Mouse (Mus musculus): Measurements from ENCODE around the gene Heg1.

Gene Heg1

GRCm38 (mm10) chr16:33708585-33709397, 24.6 kb downstream of the Heg1 start:
- DNase-seq: no peak

GRCm38 (mm10) chr16:33714271-33714670, 30.1 kb downstream of the Heg1 start:
- DNase-seq: peak; percentile 81

GRCm38 (mm10) chr16:33723241-33723640, 39.1 kb downstream of the Heg1 start:
- no peak for DNase-seq

- no peak for DNase-seq
These were observed 39.8 kb downstream of the Heg1 start for GRCm38 (mm10) chr16:33723983-33724382.

- no peak for DNase-seq
These were observed 42.1 kb downstream of the Heg1 start for GRCm38 (mm10) chr16:33726261-33726660.

GRCm38 (mm10) chr16:33726892-33727291, 42.7 kb downstream of the Heg1 start:
- no peak for DNase-seq

- no peak for DNase-seq
These were observed 44.3 kb downstream of the Heg1 start for GRCm38 (mm10) chr16:33728427-33728826.

GRCm38 (mm10) chr16:33731291-33731690, 47.1 kb downstream of the Heg1 start:
- no peak for DNase-seq

- no peak for DNase-seq
These were observed 48.1 kb downstream of the Heg1 start for GRCm38 (mm10) chr16:33732237-33732749.

- DNase-seq: peak; percentile 66
These were observed 48.8 kb downstream of the Heg1 start for GRCm38 (mm10) chr16:33732846-33733580.

- DNase-seq: no peak
These were observed 49.7 kb downstream of the Heg1 start for GRCm38 (mm10) chr16:33733864-33734263.

GRCm38 (mm10) chr16:33734545-33734944, 50.4 kb downstream of the Heg1 start:
- peak; percentile 91 for DNase-seq

GRCm38 (mm10) chr16:33735238-33735637, 51.1 kb downstream of the Heg1 start:
- peak; percentile 40 for DNase-seq

- DNase-seq: peak; percentile 70
These were observed 51.6 kb downstream of the Heg1 start for GRCm38 (mm10) chr16:33735791-33736190.

- no peak for DNase-seq
These were observed 52.6 kb downstream of the Heg1 start for GRCm38 (mm10) chr16:33736746-33737145.

GRCm38 (mm10) chr16:33738949-33739719, 55.0 kb downstream of the Heg1 start:
- DNase-seq: no peak

- DNase-seq: peak; percentile 80
These were observed 55.6 kb downstream of the Heg1 start for GRCm38 (mm10) chr16:33739802-33740201.

- no peak for DNase-seq
These were observed 56.2 kb downstream of the Heg1 start for GRCm38 (mm10) chr16:33740416-33740815.

GRCm38 (mm10) chr16:33741795-33742194, 57.6 kb downstream of the Heg1 start:
- DNase-seq: no peak

GRCm38 (mm10) chr16:33742233-33742632, 58.1 kb downstream of the Heg1 start:
- no peak for DNase-seq

GRCm38 (mm10) chr16:33744622-33745419, 60.7 kb downstream of the Heg1 start:
- peak; percentile 67 for DNase-seq

GRCm38 (mm10) chr16:33745457-33745856, 61.3 kb downstream of the Heg1 start:
- no peak for DNase-seq
